Mouse (Mus musculus): ENCODE measurements around the gene Rps6kl1. TPM values are rescaled to one million over a fixed set of nuclear protein-coding genes. Genes with fewer than 3 reads are reported as not detected.
"Not testable (repeated sequence)": the region's sequence is repeated elsewhere in the genome, so short reads cannot be mapped to it uniquely, and the experiment has no call there.

Gene Rps6kl1
- total RNA-seq, 2 experiments from 2014 or later, result 0.80 to 1.3 TPM

GRCm38 (mm10) chr12:85175926-85176845 is 25.1 kb upstream of the Rps6kl1 start:
- no peak for DNase-seq (ENCODE audit: low spot score in 2 of 2)

- no peak for DNase-seq (ENCODE audit: low spot score in 2 of 2)
Measured at GRCm38 (mm10) chr12:85175087-85175675, 24.1 kb upstream of the Rps6kl1 start.

- DNase-seq (ENCODE audit: low spot score in 2 of 2), result no peak
Measured at GRCm38 (mm10) chr12:85174016-85174415, 23.0 kb upstream of the Rps6kl1 start.

GRCm38 (mm10) chr12:85170948-85171307 is 19.9 kb upstream of the Rps6kl1 start:
- DNase-seq (ENCODE audit: low spot score in 2 of 2), result no peak

- no peak for DNase-seq (ENCODE audit: low spot score in 2 of 2)
Measured at GRCm38 (mm10) chr12:85170284-85170947, 19.4 kb upstream of the Rps6kl1 start.

GRCm38 (mm10) chr12:85169877-85170276 is 18.8 kb upstream of the Rps6kl1 start:
- no peak for DNase-seq (ENCODE audit: low spot score in 2 of 2)

- peak; percentile 84 to 87 for DNase-seq (ENCODE audit: low spot score in 2 of 2)
Measured at GRCm38 (mm10) chr12:85169117-85169858, 18.2 kb upstream of the Rps6kl1 start.

DNA sequence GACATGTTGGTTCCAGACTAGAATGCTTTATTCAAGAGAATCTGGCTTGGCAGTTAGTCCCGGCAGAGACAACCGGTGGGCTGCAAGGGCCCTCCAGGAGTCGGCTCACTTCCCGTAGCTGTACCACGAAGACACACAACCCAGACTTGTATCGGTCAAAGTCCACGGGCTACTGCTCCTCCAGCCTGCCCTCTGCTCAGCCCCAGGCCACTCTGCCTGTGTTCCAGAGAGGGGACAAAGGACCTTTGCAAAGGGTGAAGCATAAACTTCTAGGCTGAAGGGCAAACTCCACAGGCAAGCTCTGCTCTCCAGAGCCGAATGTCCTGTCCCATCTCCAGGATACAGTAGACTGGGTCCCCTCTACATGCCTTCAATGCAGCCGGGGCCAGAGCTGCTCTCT is 15.6 kb upstream of the Rps6kl1 start:
- no peak for DNase-seq (ENCODE audit: low spot score in 2 of 2)

DNA sequence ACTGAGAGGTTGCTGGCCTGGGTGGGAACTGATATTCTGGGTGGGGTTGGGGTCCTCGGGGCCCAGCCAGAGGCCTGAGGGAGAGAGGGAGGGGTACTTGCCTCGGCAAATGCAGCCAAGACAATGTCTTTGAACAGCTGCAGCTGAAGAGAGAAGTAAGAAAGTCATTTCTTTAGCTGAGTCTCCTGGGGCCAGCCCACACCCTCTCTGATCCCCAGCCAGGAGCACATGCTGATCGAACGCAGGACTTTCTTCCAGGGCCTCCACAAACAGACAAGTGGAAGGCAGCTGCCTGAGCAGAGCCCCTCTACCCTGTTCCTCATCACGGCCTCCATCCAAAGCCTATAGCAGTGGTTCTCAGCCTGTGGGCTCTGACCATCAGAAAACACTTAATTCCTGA is 13.9 kb upstream of the Rps6kl1 start:
- DNase-seq (ENCODE audit: low spot score in 2 of 2), result no peak

DNA sequence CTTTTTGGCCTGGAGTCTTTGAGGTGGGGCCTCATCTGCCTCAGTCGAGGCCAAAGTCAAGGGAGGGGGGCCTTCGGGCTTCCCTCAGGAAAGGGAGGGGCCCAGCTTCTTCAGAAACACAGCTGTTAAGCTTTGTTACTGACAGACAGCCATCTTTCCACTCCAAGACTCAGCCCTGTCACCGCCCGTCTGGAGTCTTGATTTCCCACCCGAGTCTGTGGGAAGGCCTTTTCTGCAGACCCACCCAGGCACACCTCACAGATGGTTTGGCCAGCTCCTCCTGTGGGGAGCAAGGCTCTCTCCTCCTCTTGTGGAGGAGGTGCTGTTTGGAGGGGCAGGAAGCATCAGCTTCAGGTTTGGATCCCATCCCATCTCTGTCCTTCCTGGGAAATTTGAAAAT is 8.5 kb upstream of the Rps6kl1 start:
- no peak for DNase-seq (ENCODE audit: low spot score in 2 of 2)

GRCm38 (mm10) chr12:85158801-85159200 is 7.7 kb upstream of the Rps6kl1 start:
- no peak for DNase-seq (ENCODE audit: low spot score in 2 of 2)

- DNase-seq (ENCODE audit: low spot score in 2 of 2), result no peak
Measured at GRCm38 (mm10) chr12:85157797-85158460, 6.9 kb upstream of the Rps6kl1 start.

- no peak for DNase-seq (ENCODE audit: low spot score in 2 of 2)
Measured at GRCm38 (mm10) chr12:85156324-85156723, 5.3 kb upstream of the Rps6kl1 start.

DNA sequence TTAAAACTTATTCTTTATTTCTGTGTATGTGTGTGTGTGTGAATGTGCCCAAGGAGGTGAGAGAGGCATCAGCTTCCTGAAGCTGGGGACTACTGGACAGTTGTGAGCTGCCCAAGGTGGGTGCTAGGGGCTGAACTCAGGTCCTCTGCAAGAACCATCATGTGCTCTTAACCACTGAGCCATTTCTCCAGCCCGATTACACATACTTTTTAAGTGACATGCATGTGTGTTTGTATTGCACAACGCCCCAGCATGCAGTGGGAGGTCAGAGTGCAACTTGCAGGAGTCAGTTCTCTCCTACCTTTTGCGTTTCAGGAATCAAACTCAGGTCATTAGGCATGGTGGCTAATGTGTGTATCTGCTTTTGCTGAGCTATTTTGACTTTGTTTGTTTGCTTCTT is 1.9 kb upstream of the Rps6kl1 start:
- no peak for DNase-seq (ENCODE audit: low spot score in 2 of 2)

DNA sequence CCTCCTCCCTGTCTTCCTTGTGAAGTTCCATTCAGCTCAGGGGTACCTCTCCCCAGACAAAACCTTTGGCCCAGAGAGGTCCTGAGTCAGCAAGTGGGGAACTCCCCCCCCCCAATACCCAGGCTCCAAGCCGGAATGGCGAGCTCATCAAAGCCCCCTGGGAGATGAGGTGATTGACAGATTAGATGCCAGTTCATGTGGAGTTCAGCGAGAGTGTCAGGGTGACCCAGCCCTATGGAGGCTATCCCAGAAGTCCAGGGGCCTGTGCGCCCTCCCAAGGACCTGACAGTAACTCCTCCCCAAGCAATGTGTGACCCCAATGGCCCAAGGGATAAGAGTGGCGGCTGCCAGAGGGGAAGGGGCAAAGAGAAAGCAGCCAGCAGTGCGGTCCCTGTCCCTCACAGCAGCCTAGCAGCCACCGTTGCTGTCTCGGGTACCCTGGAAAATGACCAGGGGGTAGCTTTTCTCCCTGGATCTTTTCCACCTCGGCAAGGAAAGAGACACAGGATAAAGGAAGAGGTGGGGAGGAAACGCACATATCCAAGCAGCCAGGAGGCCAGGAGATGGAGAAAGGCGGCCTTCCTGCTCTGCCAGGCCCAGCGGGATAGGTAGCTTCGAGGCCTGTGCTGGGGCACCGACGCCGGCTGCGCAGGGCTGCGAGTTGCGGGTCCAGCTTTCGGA is 603 bp downstream of the Rps6kl1 start:
- no peak for DNase-seq (ENCODE audit: low spot score in 2 of 2)

DNA sequence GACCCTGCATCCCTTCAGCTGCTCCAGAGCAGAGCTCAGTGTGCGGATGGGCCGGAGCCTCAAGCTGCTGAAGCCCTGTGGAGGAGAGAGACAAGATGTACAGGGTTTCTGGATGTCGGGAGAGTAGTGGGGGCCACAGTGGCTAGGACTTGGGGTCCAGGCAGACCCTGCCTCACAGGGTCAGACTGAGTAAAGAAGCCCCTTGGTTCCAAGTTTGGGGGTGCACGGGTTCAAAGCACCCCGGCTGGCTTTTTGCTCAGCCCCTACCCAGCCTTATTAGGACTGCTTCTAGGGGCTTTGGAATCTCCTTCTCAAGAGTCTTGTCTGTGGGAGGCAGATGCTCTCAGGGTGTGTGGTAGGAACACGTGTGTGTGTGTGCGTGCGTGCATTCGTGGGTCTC is 4.2 kb downstream of the Rps6kl1 start:
- no peak for DNase-seq (ENCODE audit: low spot score in 2 of 2)

DNA sequence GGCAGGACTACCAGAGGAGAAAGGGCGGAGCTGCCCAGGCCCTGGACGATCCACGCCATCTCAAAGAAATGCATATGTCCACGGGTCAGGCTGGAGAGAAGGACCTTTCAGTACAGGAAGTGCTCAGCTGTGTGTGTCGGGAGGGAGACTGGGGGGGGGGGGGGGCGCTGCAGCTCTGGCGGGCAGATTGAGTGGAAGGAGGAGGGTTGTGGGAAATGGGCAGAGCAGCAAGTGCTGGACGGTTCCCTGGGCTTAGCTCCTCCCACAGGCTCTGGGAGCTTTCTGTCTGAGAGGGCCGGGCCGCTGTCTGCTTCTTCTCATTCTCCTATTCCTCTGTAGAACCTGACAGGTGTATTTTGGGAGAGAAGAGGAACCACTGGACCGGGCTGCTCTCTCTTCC is 4.7 kb downstream of the Rps6kl1 start:
- no peak for DNase-seq (ENCODE audit: low spot score in 2 of 2)

GRCm38 (mm10) chr12:85145630-85146029 is 5.4 kb downstream of the Rps6kl1 start:
- DNase-seq (ENCODE audit: low spot score in 2 of 2), result no peak

GRCm38 (mm10) chr12:85144821-85145220 is 6.2 kb downstream of the Rps6kl1 start:
- no peak for DNase-seq (ENCODE audit: low spot score in 2 of 2)

DNA sequence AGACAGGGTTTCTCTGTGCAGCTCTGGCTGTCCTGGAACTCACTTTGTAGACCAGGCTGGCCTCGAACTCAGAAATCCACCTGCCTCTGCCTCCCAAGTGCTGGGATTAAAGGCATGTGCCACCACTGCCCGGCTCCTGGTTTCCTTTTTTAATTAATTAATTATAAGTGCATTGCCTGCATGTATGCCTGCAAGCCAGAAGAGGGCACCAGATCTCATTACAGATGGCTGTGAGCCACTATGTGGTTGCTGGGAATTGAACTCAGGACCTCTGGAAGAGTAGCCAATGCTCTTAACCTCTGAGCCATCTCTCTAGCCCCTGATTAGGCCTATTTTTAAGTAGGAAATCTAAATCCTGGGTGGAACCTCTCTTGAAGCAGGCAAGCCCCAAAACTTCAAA is 6.8 kb downstream of the Rps6kl1 start:
- not testable (repeated sequence) for DNase-seq (ENCODE audit: low spot score in 2 of 2)

Measured in adrenal gland, adult 18-20 months (tissue).